Mouse (Mus musculus): ENCODE data around the gene Dclk1. TPM values are rescaled to one million over a fixed set of nuclear protein-coding genes. Genes with fewer than 3 reads are reported as not detected.

Dclk1 gene
- polyA plus RNA-seq, 1 experiment from 2014 or later = 30.2 TPM

DNA sequence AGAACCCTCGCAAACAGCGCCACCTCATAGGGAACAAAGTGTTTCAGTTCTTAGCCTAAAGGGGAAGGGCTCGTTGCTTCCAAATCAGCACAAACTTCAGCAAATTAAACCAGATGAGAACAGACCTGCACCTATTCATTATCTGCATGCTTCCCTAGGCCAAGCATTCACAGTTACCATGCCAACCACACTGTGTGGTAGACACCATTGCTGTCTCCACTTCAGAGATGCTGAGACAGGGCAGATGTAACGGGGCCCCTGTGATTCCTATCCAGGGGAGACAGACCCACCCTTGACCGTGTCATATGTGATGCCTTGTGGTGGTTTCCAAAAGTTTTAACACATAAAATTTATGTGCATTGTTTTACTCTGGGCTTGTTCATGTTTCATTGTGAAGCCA, 28.8 kb downstream of the Dclk1 start:
- H3K36me3 ChIP-seq = no peaks in the 10 kb centered on the region
- no peak overlapping the region for H3K27ac ChIP-seq
- no peaks in the 10 kb centered on the region for H3K9me3 ChIP-seq (replicated peaks)
- no peak overlapping the region for H3K4me3 ChIP-seq
- WGBS = 74% methylated on average over 5 of the region's 5 CpGs
- no peaks in the 10 kb centered on the region for H3K27me3 ChIP-seq (ENCODE audit: low read depth, poor library complexity, severe bottlenecking)
- H3K4me1 ChIP-seq = no peaks in the 10 kb centered on the region
- no peak for DNase-seq (ENCODE audit: low spot score)

- Histone ChIP-seq H3K36me3 (no peaks in the 10 kb centered on the region), H3K27ac (no peak overlapping the region), H3K4me3 (no peak overlapping the region), H3K9me3 (replicated peaks) (no peaks in the 10 kb centered on the region), H3K4me1 (no peaks in the 10 kb centered on the region), H3K27me3 (ENCODE audit: low read depth, poor library complexity, severe bottlenecking) (no peaks in the 10 kb centered on the region)
- WGBS = 91% methylated on average over 6 of the region's 6 CpGs
- no peak for DNase-seq (ENCODE audit: low spot score)
Observed at GRCm38 (mm10) chr3:55272536-55272935, 30.4 kb downstream of the Dclk1 start.

DNA sequence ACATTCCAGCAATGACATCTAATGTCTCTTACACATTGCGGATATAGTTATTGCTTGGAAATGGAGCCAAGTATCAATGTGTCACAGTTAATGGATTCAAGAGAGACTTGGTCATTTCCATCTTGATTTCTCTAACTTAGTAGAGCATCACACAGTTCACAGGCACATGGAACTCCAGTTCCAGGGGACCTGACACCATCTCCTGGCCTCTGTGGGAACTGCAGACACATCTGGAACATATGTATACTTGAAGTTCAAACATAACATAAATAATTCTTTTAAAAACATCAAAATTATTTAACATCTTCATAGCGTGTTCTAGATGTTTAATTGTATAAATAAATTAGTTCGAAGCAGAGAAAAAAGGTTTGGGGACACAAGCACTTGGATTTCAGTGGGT, 34.3 kb downstream of the Dclk1 start:
- no peaks in the 10 kb centered on the region for H3K27me3 ChIP-seq (ENCODE audit: low read depth, poor library complexity, severe bottlenecking)
- no peaks in the 10 kb centered on the region for H3K36me3 ChIP-seq
- 91% methylated on average over 3 of the region's 3 CpGs for WGBS
- H3K9me3 ChIP-seq (replicated peaks) = no peaks in the 10 kb centered on the region
- peaks cover 5% of the 10 kb centered on the region; the same call in 1 of the 2 replicates for H3K4me1 ChIP-seq
- H3K4me3 ChIP-seq = no peak overlapping the region
- H3K27ac ChIP-seq = no peak overlapping the region
- no peak for DNase-seq (ENCODE audit: low spot score)

- DNase-seq (ENCODE audit: low spot score) = no peak
- H3K36me3 ChIP-seq = no peaks in the 10 kb centered on the region
- 91% methylated on average over 1 of the region's 1 CpGs for WGBS
Observed at GRCm38 (mm10) chr3:55276851-55277250, 34.7 kb downstream of the Dclk1 start.

GRCm38 (mm10) chr3:55277829-55278228, 35.7 kb downstream of the Dclk1 start:
- DNase-seq (ENCODE audit: low spot score) = no peak
- Histone ChIP-seq H3K9me3 (replicated peaks) (no peaks in the 10 kb centered on the region), H3K36me3 (no peaks in the 10 kb centered on the region), H3K27ac (no peak overlapping the region), H3K4me3 (no peak overlapping the region), H3K4me1 (peaks cover 5% of the 10 kb centered on the region; the same call in 1 of the 2 replicates), H3K27me3 (ENCODE audit: low read depth, poor library complexity, severe bottlenecking) (no peaks in the 10 kb centered on the region)
- 80% methylated on average over 1 of the region's 1 CpGs for WGBS

More at GRCm38 (mm10) chr3:55276851-55277250, 34.7 kb downstream of the Dclk1 start:
- Histone ChIP-seq H3K9me3 (replicated peaks) (no peaks in the 10 kb centered on the region), H3K4me3 (no peak overlapping the region), H3K27ac (no peak overlapping the region), H3K27me3 (ENCODE audit: low read depth, poor library complexity, severe bottlenecking) (no peaks in the 10 kb centered on the region), H3K4me1 (peaks cover 5% of the 10 kb centered on the region; the same call in 1 of the 2 replicates)

DNA sequence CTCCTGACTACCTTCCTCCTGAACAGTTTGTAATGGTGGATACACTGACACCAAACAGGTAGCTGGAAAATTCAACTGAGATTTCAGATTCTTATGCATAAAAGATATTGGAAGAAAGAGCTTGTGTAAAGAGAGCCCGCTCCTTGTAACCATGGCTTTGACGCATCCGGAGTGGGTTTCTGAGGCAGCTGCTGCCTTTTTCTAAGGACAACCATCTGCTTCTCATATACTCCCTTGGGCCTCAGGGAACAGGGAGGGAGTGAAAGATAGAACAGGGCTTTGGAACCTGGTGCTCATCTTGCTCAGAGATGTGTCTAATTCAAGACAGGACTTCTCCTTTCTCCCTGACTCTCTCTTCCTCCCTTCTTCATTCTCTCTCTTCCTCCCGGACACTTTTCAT, 37.8 kb downstream of the Dclk1 start:
- WGBS = 78% methylated on average over 4 of the region's 4 CpGs
- H3K27ac ChIP-seq = no peak overlapping the region
- no peaks in the 10 kb centered on the region for H3K9me3 ChIP-seq (replicated peaks)
- DNase-seq (ENCODE audit: low spot score) = no peak
- peaks cover 5% of the 10 kb centered on the region; the same call in 1 of the 2 replicates for H3K4me1 ChIP-seq
- no peaks in the 10 kb centered on the region for H3K27me3 ChIP-seq (ENCODE audit: low read depth, poor library complexity, severe bottlenecking)
- no peaks in the 10 kb centered on the region for H3K36me3 ChIP-seq
- H3K4me3 ChIP-seq = no peak overlapping the region

DNA sequence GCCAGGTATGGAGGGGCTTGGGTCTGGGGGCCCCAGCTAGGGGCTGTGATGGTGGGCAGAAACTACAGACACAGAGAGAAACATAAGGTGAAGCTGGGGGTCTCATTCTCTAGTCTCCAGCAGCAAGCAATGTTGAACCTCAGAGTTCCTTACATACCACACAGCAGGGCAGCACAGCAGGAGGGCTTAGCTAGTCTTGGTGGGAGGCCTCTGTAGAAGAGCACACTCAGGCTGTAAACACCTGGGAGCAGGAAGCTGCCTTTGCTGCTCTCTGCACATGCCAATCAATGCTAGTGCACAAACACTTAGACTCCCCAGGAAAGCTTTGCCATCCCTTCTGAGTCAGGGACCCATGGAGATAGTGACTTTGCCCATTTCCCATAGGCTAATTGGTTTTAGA, 38.3 kb downstream of the Dclk1 start:
- DNase-seq (ENCODE audit: low spot score) = no peak

DNA sequence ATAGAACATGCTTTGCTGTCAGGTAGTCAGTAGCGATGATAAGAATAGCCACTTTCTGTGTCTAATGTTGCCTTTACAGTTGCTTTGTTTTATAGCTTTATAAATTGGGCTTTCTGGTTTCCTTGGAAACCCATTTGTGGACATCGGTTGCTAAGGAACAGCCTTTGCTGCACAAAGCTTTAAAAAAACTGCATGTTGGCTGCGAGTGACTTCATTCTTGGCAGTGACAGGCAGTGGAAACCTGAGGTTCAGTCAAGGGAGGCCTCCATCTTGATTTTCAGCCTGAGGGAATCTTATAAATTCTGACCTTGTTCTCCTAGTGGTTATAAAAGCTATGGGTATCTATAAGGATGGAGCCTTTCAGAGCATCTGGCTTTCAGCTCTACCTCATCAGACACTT, 42.1 kb downstream of the Dclk1 start:
- Histone ChIP-seq H3K27ac (no peak overlapping the region), H3K27me3 (ENCODE audit: low read depth, poor library complexity, severe bottlenecking) (no peaks in the 10 kb centered on the region), H3K36me3 (no peaks in the 10 kb centered on the region), H3K9me3 (replicated peaks) (no peaks in the 10 kb centered on the region), H3K4me3 (no peak overlapping the region), H3K4me1 (peaks cover 5% of the 10 kb centered on the region; the same call in 1 of the 2 replicates)
- DNase-seq (ENCODE audit: low spot score) = no peak
- WGBS = 75% methylated on average over 3 of the region's 3 CpGs

More for the DNA sequence above, 38.3 kb downstream of the Dclk1 start:
- Histone ChIP-seq H3K36me3 (no peaks in the 10 kb centered on the region), H3K27me3 (ENCODE audit: low read depth, poor library complexity, severe bottlenecking) (no peaks in the 10 kb centered on the region), H3K4me3 (no peak overlapping the region), H3K4me1 (peaks cover 5% of the 10 kb centered on the region; the same call in 1 of the 2 replicates), H3K27ac (no peak overlapping the region), H3K9me3 (replicated peaks) (no peaks in the 10 kb centered on the region)

DNA sequence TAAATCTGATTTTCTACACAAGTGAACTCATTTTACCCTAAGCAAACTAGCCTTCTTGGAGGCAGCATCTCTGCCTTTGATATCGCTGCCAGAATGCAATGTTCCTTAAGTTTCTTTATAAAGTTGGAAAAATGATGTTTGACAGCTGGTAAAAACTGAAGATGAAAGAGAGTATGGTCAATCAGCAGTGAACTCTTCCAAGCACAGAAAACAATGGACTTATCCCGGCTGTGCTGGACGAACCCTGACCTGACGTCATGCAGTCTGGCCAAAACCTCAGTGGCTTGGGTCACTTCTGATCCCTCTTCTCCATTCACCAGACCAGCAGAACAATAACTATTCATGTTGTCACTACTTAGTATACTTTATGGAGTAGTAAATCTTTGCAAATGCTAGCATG, 46.6 kb downstream of the Dclk1 start:
- no peak for DNase-seq (ENCODE audit: low spot score)
- no peaks in the 10 kb centered on the region for H3K9me3 ChIP-seq (replicated peaks)
- 88% methylated on average over 4 of the region's 4 CpGs for WGBS
- no peaks in the 10 kb centered on the region for H3K27me3 ChIP-seq (ENCODE audit: low read depth, poor library complexity, severe bottlenecking)
- H3K27ac ChIP-seq = no peak overlapping the region
- no peaks in the 10 kb centered on the region for H3K4me1 ChIP-seq
- H3K4me3 ChIP-seq = no peak overlapping the region
- H3K36me3 ChIP-seq = no peaks in the 10 kb centered on the region

DNA sequence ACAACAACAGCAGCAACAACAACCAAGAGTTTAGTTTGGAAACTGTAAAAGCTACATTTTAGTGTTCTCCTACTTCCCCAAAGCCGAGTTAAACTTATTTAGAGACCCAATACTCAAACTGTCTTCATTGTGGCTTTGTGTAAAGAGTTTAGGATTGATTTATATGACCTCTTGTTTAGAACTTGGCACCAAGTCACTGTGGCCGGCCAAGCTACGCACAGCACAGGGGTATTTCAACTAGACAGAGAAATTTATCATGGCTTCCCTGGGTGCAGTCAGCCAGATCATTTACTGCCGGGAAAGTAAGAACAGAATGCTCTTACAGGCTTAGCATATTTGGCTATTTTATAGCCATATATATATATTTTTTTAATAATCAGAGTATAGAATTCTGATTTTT, 49.8 kb downstream of the Dclk1 start:
- no peak for DNase-seq (ENCODE audit: low spot score)
- Histone ChIP-seq H3K36me3 (no peaks in the 10 kb centered on the region), H3K27me3 (ENCODE audit: low read depth, poor library complexity, severe bottlenecking) (no peaks in the 10 kb centered on the region), H3K4me1 (no peaks in the 10 kb centered on the region), H3K27ac (no peak overlapping the region), H3K9me3 (replicated peaks) (no peaks in the 10 kb centered on the region), H3K4me3 (no peak overlapping the region)
- 54% methylated on average over 4 of the region's 4 CpGs for WGBS

DNA sequence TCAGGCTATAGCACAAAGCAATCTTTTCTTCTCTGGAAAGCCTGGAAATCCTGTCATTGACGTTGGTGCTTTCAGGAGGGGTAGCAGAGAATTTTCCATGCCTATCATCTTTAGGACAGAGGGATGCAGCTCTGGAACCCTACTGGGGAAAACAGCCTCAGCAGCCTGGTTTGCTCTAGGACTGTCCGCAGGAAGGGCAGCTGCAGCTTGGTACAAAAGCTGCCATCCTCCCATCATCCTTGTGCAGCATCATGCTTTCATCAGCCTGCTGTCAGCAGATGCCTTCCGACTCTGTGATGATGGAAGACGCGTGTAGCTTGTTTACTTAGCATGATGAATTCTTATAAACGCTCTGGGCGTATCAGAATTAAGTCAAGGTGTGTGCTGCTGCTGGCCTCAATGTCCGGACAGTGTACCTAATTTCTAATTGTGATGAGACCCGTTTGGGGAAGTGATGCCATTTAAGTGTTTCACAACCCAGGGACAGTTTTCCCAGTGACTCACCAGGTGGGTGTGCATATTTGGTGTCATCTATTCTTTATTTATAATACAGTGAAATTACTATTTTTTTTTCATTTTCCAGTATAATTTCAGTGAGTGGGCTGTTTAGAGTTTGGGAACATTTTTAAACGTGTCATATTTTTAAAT, 50.7 kb downstream of the Dclk1 start:
- H3K27ac ChIP-seq = no peak overlapping the region
- no peaks in the 10 kb centered on the region for H3K9me3 ChIP-seq (replicated peaks)
- no peaks in the 10 kb centered on the region for H3K27me3 ChIP-seq (ENCODE audit: low read depth, poor library complexity, severe bottlenecking)
- H3K4me1 ChIP-seq = no peaks in the 10 kb centered on the region
- WGBS = 91% methylated on average over 10 of the region's 10 CpGs
- no peaks in the 10 kb centered on the region for H3K36me3 ChIP-seq
- no peak overlapping the region for H3K4me3 ChIP-seq
- DNase-seq (ENCODE audit: low spot score) = no peak

- DNase-seq (ENCODE audit: low spot score) = no peak
- H3K27me3 ChIP-seq (ENCODE audit: low read depth, poor library complexity, severe bottlenecking) = no peaks in the 10 kb centered on the region
- no peak overlapping the region for H3K27ac ChIP-seq
- H3K4me3 ChIP-seq = no peak overlapping the region
- H3K4me1 ChIP-seq = no peaks in the 10 kb centered on the region
- no peaks in the 10 kb centered on the region for H3K36me3 ChIP-seq
- H3K9me3 ChIP-seq (replicated peaks) = no peaks in the 10 kb centered on the region
Observed at GRCm38 (mm10) chr3:55305653-55306052, 63.5 kb downstream of the Dclk1 start.

DNA sequence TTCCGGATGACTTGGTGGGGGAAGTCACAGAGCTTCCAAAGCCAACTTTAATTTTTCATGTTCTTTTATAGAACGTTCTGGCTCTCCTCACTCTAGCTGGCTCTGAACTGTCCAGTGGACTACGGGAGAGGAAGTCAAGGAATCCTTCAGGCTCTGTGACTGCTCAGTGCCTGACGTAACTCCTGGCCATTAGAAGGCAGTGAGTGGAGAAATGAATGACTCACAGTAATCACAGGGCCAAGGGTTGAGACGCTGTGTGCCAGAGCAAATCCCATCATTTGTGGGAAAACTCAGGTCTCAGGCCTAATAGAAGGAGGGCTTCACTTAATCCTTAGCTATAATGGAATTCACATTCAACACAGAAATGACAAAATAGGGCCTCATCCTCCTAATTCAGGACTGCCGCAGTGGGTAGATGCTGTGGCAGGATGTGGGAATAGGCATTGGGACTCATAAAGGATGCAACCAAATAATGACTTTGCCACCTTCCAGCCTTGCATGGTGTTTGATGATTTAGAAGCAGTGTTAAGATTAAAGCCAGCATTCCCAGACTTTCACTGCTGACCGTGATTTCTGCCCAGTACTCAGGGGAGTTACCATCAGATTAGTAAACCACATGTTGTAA, 65.5 kb downstream of the Dclk1 start:
- Histone ChIP-seq H3K36me3 (no peaks in the 10 kb centered on the region), H3K9me3 (replicated peaks) (no peaks in the 10 kb centered on the region), H3K4me3 (no peak overlapping the region), H3K27me3 (ENCODE audit: low read depth, poor library complexity, severe bottlenecking) (no peaks in the 10 kb centered on the region), H3K27ac (no peak overlapping the region), H3K4me1 (no peaks in the 10 kb centered on the region)
- 68% methylated on average over 7 of the region's 7 CpGs for WGBS
- no peak for DNase-seq (ENCODE audit: low spot score)

- no peaks in the 10 kb centered on the region for H3K36me3 ChIP-seq
- H3K4me3 ChIP-seq = no peak overlapping the region
- no peaks in the 10 kb centered on the region for H3K27me3 ChIP-seq (ENCODE audit: low read depth, poor library complexity, severe bottlenecking)
- H3K27ac ChIP-seq = no peak overlapping the region
- DNase-seq (ENCODE audit: low spot score) = no peak
- 81% methylated on average over 8 of the region's 8 CpGs for WGBS
- H3K9me3 ChIP-seq (replicated peaks) = no peaks in the 10 kb centered on the region
- no peaks in the 10 kb centered on the region for H3K4me1 ChIP-seq
Observed at GRCm38 (mm10) chr3:55309961-55310360, 67.8 kb downstream of the Dclk1 start.
